Mouse (Mus musculus): ENCODE results near the gene Slc35e2. TPM values are rescaled to one million over a fixed set of nuclear protein-coding genes. Genes with fewer than 3 reads are reported as not detected.

Slc35e2 gene
- polyA plus RNA-seq, 1 experiment from 2014 or later: 12.3 TPM

GRCm38 (mm10) chr4:155672082-155672481, 70.9 kb downstream of the Slc35e2 start:
- Histone ChIP-seq H3K4me1 (ENCODE audit: control insufficient read depth, insufficient read depth, low read depth, low read length) (peaks cover 6% of the 10 kb centered on the region), H3K27me3 (replicated peaks; ENCODE audit: control insufficient read depth, insufficient read depth, low read length) (0 out of 2 replicates have a peak, but pooled peaks cover 2% of the 10 kb centered on the region), H3K4me2 (ENCODE audit: low read length) (no peak overlapping the region), H3K36me3 (ENCODE audit: control insufficient read depth, insufficient read depth, low read length) (no peaks in the 10 kb centered on the region), H3K9ac (ENCODE audit: low read depth, low read length) (no peak overlapping the region), H3K4me3 (ENCODE audit: low read length) (no peak overlapping the region), H3K27ac (ENCODE audit: low read depth, low read length) (no peak overlapping the region), H3K9me3 (ENCODE audit: control insufficient read depth, low read length) (no peaks in the 10 kb centered on the region)
- ATAC-seq: no peak
- 65% methylated on average over 2 of the region's 2 CpGs for WGBS

Other genes starting within 250 kb of the Slc35e2 start
- gene Prkcz, start 240.1 kb upstream of the Slc35e2 start, polyA plus RNA-seq (2015; fragmentation: Nextera tagmentation; extraction: Ambion mirVana): 93.2 and 93.9 TPM in 2 replicates
- gene Gabrd, start 203.3 kb upstream of the Slc35e2 start, polyA plus RNA-seq (2015; fragmentation: Nextera tagmentation; extraction: Ambion mirVana): 0.46 and 0.50 TPM in 2 replicates
- gene Cfap74, start 192.2 kb upstream of the Slc35e2 start, polyA plus RNA-seq (2015; fragmentation: Nextera tagmentation; extraction: Ambion mirVana): 4.5 and 5.0 TPM in 2 replicates
- gene Tmem52, start 132.3 kb upstream of the Slc35e2 start, polyA plus RNA-seq (2015; fragmentation: Nextera tagmentation; extraction: Ambion mirVana): 0.34 TPM in 1 of 2 replicates, not detected in the other
- gene Gnb1, start 110.1 kb upstream of the Slc35e2 start, polyA plus RNA-seq (2015; fragmentation: Nextera tagmentation; extraction: Ambion mirVana): 1,017 and 1,097 TPM in 2 replicates
- 80.0 and 88.9 TPM in 2 replicates for gene Nadk, start 39.0 kb upstream of the Slc35e2 start, polyA plus RNA-seq (2015; fragmentation: Nextera tagmentation; extraction: Ambion mirVana)
- gene Cdk11b, start 23.4 kb downstream of the Slc35e2 start, polyA plus RNA-seq (2015; fragmentation: Nextera tagmentation; extraction: Ambion mirVana): 50.0 and 54.9 TPM in 2 replicates
- not detected in 2 replicates for gene Gm10563, start 44.0 kb downstream of the Slc35e2 start, polyA plus RNA-seq (2015; fragmentation: Nextera tagmentation; extraction: Ambion mirVana)
- gene Mmp23, start 52.0 kb downstream of the Slc35e2 start, polyA plus RNA-seq (2015; fragmentation: Nextera tagmentation; extraction: Ambion mirVana): 2.9 and 5.3 TPM in 2 replicates
- gene Mib2, start 67.8 kb downstream of the Slc35e2 start, polyA plus RNA-seq (2015; fragmentation: Nextera tagmentation; extraction: Ambion mirVana): 54.4 and 55.7 TPM in 2 replicates
- gene Fndc10, start 92.9 kb downstream of the Slc35e2 start, polyA plus RNA-seq (2015; fragmentation: Nextera tagmentation; extraction: Ambion mirVana): 14.2 and 15.5 TPM in 2 replicates
- gene Ssu72, start 103.4 kb downstream of the Slc35e2 start, polyA plus RNA-seq (2015; fragmentation: Nextera tagmentation; extraction: Ambion mirVana): 166 and 178 TPM in 2 replicates
- 17.4 and 22.2 TPM in 2 replicates for gene Tmem240, start 133.4 kb downstream of the Slc35e2 start, polyA plus RNA-seq (2015; fragmentation: Nextera tagmentation; extraction: Ambion mirVana)
- 93.9 and 100 TPM in 2 replicates for gene Atad3a, start 159.7 kb downstream of the Slc35e2 start, polyA plus RNA-seq (2015; fragmentation: Nextera tagmentation; extraction: Ambion mirVana)
- 38.0 and 39.0 TPM in 2 replicates for gene Vwa1, start 173.3 kb downstream of the Slc35e2 start, polyA plus RNA-seq (2015; fragmentation: Nextera tagmentation; extraction: Ambion mirVana)
- gene Tmem88b, start 184.5 kb downstream of the Slc35e2 start, polyA plus RNA-seq (2015; fragmentation: Nextera tagmentation; extraction: Ambion mirVana): 0.89 and 1.3 TPM in 2 replicates
- gene Ankrd65, start 189.0 kb downstream of the Slc35e2 start, polyA plus RNA-seq (2015; fragmentation: Nextera tagmentation; extraction: Ambion mirVana): not detected in 2 replicates
- gene Mrpl20, start 201.5 kb downstream of the Slc35e2 start, polyA plus RNA-seq (2015; fragmentation: Nextera tagmentation; extraction: Ambion mirVana): 251 and 267 TPM in 2 replicates
- gene Ccnl2, start 211.1 kb downstream of the Slc35e2 start, polyA plus RNA-seq (2015; fragmentation: Nextera tagmentation; extraction: Ambion mirVana): 118 and 132 TPM in 2 replicates
- 133 and 143 TPM in 2 replicates for gene Aurkaip1, start 229.9 kb downstream of the Slc35e2 start, polyA plus RNA-seq (2015; fragmentation: Nextera tagmentation; extraction: Ambion mirVana)
- gene Mxra8, start 238.3 kb downstream of the Slc35e2 start, polyA plus RNA-seq (2015; fragmentation: Nextera tagmentation; extraction: Ambion mirVana): 35.7 and 36.5 TPM in 2 replicates
- gene Dvl1, start 246.0 kb downstream of the Slc35e2 start, polyA plus RNA-seq (2015; fragmentation: Nextera tagmentation; extraction: Ambion mirVana): 10.2 and 10.7 TPM in 2 replicates